Mouse (Mus musculus) layer of hippocampus, postnatal 36 days (tissue): ENCODE results near the gene Fam117b. TPM values are rescaled to one million over a fixed set of nuclear protein-coding genes. Genes with fewer than 3 reads are reported as not detected.

Experiments
- DNase-seq, 2 experiments: peaks; one replicate each; pipeline ENCODE4 v3.0.0; 2022
- total RNA-seq, 2 experiments: library from RNA; stranded (reverse); gene quantifications; 2 replicates each; pipeline ENCODE4 v1.2.3; 2021

Fam117b gene
- total RNA-seq, 2 experiments from 2014 or later = 57.4 to 58.5 TPM

DNA sequence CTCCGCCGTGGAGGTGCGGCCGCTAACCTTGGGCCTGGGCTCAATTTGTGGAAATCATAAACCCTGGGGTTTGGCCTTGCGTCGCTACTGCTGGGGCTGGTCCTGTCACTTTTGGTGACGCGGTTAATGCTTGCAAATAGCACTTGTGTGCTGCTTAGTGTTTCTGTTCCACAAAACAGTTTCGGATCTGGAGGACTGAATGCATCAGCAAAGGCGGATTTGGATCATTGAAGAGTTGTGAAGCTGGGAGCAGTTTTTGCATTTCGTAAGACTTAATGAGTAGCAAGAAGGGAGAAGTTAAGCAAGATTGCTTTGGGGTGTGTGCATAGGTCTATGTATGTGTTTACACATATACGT, 1.0 kb downstream of the Fam117b start:
- DNase-seq = no peak

DNA sequence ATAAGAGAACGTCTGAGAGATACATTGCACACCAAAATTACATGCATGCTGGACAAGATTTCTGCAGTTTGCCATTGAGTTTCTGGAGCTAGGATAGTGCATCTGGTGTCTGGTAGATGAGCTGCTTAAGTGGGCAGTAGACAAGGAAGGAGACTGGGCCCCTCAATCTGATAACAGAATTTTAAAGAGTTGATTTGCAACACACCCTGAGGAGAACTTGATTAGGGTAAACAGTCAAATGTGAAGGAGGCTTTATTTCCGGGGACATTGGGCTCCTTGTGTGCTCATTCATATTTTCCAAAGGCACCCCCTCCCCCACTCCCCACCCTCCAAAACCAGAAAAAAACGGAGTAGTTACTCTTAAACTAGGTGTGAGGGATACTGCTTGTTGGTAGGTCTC, 2.0 kb downstream of the Fam117b start:
- no peak for DNase-seq

DNA sequence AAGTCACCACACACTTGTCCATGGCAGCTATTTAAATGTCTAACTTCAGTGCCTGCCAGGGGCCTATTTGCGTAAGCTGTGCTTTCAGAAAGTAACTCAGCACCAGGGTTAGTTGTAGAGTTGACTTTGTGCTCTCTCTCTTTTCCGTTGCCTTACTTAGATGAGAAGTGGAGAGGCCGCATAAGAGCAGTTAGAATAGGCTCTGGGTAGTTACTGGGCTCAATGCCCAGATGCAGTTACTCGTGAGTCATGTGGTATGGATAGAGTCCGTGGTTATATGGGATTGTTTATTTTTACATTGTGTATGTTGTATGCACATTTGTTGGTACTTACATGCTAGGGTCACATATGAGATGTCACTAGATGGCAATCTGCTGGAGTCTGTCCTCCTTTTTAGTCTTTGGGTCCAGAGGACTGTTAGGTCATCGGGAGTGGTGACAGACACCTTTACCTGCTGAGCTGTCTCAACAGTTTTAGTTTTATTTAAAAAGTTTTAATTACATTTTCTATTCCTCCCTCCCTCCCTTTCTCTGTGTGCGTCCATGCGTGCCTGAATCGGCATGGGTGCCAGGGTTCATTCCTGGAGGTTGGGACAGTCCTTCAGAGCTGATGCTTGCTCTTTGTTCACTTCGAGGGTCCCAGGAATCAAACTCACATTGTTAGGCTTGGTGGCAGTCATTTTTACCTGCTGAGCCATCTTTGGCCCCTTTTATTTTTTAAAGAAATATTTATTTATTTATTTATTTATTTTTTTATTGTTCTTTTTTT, 3.2 kb downstream of the Fam117b start:
- DNase-seq = no peak

DNA sequence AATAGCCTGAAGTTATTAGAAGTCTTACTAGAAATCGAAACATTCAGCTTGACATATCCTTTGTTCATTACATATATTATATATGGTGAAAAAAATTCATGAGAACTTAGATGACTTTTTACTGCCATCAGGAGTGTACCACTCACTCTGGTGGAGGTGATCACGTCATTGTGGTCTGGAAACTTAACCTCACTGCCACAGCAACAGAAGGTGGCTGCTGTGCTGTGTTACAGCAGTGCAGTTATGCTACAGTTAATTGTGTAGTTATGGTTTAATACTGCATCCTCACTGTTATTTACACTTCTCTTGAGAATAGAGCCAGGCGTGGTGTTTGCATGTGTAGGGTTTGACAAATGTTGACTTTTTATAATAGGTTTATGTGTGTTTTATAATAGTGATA, 4.6 kb downstream of the Fam117b start:
- DNase-seq = no peak

DNA sequence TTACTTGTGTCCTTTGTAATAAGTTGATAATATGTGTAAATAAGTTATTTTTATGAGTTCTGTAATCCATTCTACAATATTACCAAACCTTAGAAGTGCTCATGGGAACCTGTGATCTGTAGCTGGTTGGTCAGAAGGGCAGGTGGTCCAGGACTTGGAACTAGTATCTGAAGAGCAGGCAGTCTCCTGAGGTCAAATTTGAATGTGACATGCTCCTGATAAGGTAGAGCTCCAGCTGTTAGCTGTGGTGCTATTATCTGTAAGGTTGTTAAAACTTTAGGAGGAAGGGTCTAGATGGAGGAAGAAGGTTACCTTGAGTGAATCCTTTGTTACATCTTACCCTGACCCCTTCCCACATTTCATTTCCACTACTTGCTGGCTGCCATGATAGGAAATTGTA, 5.3 kb downstream of the Fam117b start:
- no peak for DNase-seq

DNA sequence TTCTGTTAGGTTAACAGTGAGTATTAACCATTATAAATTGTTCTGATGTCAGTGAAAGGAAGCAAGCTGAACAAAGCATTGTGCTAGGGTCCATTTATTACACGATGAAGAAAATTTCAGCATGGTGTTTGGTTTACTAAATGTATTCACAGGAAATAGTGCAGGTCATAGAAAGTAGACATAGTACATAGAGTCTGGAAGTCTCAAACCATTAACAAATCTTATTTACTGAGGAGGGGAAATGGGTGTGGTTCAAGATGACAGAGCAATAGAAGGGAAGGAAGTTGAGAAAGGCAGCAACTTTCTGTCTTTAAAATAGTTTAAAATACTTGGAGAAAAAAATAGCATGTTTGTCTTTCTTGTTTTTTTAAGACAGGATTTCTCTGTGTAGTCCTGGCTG, 10.4 kb downstream of the Fam117b start:
- no peak for DNase-seq

DNA sequence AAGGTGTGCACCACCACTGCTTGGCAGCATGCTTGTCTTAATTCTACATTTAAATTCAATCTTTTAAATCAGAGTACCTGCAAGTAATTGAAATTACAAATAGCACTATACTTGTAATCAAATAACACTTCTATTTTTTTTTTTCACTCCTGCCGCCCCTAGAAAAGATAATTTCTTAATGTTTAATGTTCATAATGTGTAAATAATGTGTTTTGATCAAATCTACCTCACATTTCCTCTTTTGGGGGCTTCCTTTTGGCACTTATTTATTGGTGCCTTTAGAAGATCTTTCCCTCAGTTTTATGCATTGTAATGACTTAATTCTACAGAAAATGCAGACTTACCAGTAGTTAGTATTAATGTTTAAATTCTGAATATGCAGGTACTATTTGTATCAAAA, 10.9 kb downstream of the Fam117b start:
- DNase-seq = no peak

DNA sequence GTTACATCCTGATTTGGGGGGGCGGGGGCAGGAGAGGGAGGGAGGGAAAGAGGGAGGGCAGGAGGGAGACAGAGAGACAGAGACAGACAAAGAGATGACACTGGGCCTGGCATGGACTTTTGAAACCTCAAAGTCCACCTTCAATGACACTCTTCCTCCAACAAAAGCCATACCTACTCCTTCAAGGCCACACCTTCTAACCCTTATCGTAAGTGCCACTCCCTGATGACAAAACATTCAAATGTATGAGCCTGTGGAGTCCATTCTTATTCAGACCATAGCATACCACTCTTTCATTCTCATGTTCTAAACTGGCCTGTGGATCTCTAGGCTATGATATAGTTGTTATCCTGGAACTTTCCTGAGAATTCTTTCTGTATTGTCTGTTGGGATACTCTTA, 11.6 kb downstream of the Fam117b start:
- no peak for DNase-seq

DNA sequence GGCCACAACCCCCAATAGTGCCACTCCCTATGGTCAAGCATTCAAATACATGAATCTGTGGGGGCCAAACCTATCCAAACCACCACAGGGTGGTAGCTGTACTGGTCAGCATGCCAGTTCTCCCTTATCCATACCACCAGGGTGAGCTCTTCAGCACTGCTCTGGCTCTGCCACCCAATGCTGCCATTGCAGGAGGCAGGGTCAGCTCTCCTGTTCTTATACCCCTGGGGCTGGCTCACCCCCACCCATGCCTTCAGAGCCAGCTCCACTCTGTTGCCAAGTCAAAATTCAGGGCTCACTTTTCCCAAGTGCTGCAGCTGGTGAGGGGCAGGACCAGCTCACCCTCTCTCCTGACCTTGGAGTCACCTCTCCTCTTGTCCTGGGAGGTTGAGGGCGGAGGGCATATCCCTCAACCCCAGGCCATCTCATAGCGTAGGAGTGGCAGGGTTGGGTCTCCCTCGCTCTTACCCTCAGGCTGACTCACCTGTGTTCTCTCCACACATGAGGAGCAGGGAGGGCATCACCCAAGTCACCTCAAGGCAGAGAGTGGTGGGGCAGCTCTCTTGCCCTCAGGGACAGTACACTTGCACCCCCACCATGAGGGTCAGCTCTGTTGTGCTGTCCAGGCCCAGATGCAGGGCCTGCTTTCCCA, 13.3 kb downstream of the Fam117b start:
- DNase-seq = no peak

- no peak for DNase-seq
Measured at GRCm38 (mm10) chr1:59927131-59927680, 14.4 kb downstream of the Fam117b start.

DNA sequence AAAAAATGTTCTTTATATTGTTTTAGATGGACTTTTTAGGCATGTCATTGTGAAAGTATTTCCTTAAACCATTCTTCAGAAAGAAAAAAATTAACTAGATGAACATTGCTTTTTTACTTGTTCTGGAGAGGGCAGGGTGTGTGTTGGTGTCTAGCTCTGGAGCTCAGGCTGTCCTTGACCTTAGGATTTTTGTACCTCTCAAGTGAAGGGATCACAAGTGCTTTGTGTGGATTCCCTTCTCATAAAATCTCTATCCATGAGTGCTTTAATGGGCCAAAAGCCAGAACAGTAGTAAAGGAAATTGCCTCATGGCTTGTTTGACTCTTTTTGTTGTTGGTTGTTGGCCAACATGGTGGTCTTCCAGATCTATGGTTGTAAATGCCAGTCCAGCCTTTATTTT, 18.1 kb downstream of the Fam117b start:
- DNase-seq = no peak

DNA sequence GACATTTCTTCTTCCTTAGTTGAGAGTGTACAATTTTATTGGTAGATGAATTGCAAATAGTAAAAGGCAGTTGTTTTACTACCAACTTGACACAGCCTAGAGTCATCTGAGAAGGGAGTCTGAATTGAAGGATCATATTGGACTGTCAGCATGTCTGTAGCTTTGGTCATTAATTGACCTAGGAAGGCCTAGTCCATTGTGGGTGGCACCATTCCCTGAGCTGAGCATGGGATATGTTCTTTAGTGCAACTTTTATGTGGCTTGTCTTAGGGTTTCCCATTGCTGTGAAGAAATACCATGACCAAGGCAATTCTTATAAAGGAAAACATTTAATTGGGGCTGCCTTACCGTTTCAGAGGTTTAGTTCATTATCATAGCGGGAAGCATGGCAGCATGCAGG, 20.2 kb downstream of the Fam117b start:
- DNase-seq = no peak

DNA sequence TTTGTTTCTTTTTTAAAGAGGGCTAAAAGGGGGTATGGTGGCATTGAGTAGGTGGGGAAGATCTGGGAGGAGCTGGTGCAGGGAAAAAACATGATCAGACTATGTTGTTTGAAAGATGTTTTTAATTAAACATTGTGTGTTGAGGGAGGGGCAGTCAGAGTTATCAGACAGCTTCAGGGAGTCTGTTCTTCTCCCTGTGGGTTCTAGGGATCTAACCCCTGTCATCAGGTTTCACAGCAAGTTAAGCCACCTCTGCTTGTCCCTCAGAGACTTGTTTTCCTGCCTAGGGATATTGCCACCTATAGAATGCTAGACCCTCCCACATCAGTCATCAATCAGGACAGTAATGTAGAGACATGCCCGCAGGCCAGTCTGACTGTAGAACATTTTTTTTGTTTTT, 28.3 kb downstream of the Fam117b start:
- no peak for DNase-seq

GRCm38 (mm10) chr1:59942057-59942790, 29.4 kb downstream of the Fam117b start:
- DNase-seq = no peak

DNA sequence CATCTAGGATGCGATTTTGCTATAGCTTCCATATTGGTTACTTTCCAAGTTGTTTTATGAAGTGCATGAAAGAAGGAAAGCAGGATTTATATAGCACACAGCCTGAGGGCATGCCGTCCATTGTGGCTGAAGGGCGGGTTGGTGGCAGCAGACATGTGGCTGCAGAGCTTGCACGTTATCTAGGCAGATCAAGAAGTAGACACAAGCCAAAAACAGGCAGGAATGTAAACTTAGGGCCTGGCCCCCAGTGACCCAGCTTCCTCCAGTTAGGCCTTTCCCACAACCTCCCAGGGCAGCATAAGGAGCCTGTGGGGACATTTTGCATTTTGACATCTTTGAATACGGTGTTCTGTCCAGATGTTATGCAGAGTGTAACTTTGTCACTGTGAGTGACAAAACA, 31.0 kb downstream of the Fam117b start:
- no peak for DNase-seq

DNA sequence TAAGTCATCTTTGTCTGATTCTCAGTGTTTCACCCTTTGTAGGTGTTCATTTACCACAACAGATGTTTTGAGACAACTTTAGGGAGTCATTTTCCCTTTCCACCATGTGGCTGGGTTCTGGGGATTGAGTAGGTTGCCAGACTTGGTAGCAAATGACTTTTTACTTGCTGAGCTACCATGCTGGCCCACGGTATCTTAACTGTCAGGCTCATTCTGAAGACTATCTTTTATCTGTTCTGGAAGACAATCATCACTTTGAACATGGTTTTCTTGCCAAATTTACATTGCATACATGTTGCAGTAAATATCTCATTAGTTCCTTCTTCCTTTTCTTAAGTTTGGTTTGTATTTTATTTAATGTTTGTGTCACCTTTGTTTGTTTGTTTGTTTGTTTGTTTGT, 33.2 kb downstream of the Fam117b start:
- no peak for DNase-seq

DNA sequence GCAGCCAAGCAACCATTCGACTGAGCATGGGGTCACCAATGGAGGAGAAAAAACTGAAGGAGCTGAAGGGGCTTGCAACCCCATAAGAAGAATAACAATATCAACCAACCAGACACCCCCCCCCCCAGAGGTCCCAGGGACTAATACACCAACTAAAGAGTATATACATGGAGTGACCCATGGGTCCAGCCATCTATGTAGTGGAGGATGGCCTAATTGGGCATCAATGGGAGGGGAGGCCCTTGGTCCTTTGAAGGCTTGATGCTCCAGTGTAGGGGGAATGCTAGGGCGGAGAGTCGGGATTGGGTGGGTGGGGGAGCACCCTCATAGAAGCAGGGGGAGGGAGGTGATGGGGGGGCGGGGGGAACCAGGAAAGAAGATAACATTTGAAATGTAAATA, 34.7 kb downstream of the Fam117b start:
- DNase-seq = no peak

DNA sequence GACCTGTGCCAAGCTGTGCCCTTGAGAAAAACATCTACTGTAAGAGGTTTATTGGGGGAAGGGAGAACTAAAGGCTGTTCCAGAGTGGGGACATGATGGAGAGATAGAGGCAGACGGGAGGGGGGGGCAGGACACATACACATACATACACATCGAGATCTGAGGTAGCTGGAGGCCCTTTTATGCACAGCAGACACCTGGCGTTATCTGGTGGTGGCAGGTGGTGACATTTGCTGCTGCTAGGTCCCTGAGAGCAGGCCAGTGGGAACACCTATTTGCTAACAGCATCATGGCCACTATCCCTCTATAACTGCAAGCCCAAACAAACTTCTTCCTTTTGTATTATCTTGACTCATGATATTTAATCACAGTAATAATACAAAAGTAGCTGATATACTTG, 44.4 kb downstream of the Fam117b start:
- no peak for DNase-seq

- no peak for DNase-seq
Measured at GRCm38 (mm10) chr1:59959941-59960340, 47.1 kb downstream of the Fam117b start.

DNA sequence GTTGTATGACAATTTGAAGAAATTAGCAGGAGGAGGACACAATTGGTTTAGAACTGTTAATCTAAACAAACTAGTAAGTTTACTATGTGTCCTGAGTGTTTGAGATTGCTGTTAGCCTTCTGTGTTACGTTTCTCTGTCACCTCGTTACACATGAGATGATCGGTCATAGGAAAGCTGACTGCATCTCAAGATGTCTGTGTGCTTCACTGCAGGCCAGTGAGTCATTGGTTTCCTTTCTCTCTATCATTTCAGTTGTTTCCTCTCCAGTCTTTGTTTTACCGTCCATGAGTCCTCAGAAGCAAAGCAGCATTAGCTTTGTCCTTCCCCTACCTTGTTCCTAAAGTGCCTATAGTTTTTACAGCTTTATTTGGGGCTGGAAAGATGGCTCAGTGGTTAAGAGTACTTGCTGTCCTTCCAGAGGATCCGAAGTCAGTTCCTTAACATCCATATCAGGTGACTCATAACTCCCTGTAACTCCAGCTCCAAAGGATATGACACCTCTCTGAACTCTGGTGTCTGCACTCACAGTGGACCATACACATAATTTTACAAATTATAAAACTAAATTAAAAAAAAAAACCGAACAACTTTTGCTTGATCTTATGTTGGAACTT, 53.5 kb downstream of the Fam117b start:
- no peak for DNase-seq

DNA sequence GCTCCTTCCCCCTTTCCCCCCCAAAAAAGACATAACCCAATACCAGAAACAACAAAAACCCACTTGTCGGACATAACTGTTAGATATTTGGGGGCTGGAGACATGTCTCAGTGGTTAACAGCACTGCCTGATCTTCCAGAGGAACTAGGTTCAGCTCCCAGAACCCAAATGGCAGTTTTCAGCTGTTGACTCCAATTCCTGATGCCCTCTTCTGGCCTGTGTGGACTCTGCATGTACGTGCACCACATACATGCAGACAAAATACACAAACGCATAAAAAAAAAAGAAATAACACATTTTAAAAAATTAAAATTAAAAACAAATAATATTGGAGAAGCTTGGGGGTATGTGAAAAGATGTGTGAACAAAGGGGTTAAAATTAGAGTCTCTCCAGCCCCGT, 54.5 kb downstream of the Fam117b start:
- no peak for DNase-seq

DNA sequence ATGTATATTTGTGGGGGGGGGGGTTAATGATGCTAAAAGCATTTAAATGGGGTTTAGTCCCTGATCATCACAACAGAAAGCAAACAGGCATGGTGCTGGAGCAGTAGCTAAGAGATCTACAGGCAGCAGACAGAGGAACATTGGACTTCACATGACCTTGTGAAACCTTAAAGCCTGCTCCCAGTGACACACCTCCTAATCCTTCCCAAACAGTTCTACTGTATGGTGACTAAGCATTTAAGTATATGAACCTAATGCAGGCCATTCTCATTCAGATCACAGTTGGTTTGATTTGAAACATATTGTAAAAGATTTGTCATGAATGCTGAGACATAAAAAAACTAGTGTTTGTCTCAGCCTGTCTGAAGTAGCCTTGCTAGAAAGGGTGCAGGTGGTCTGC, 73.8 kb downstream of the Fam117b start:
- no peak for DNase-seq

DNA sequence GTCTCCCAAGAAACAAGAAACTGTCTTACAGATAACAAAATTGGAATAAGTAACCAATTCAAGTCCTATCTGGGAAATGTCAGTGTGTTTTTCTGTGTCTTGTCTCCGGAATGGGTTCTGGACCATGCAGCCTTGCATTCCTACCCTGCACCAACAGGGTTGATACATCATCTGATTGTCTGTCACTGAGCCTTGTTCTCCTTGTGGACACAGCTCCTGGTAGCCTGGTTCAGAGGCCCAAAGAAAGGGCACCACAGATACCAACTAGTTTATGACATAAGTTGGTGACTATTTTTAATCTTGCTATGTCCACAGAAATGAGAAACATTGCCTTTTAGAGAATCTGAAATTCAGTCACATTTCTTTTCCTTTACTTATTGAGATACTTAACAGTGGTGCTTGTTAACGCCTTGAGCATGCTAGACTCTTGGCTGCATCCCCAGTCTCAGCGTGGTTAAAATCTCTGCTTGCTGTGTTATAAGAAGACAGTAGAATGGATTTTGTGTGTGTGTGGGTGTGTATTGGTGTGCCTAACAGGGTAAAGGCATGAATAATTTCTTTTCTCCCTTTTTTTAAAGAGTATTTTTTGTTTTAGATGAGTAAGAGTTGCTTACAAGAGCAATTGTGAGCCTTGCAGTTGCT, 74.7 kb downstream of the Fam117b start:
- DNase-seq = peak in 1 of 2 experiments; percentile 22
